1 mouse cellular context compared by ENCODE assay signal in the genomic region with DNA sequence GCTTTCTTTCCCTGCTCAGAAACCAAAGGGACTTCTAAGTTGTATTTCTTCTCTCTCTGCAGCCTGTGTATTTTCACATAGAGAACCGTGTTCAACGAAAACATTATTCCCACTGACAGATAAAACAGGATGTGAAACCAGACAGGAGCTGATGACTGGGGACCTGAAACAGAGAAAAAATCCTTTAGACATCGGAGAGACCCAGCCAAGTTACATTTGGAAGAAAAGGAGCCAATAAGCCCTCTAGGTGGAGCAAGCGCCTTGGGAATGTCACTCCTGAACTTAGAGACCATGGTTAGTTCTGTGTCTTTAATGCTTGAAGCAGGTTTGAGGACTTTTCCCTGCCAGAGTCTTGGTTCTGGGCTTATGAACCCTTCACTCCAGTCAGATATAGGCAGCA.
A peak's percentile ranks its signal among the peaks of the same experiment; 100 is the strongest.
TF ChIP-seq lines count a peak whose summit lies in the region.

No protein-coding gene starts in this region.

TF ChIP-seq in ES-E14, 5 proteins besides CTCF, POLR2A, EP300 and RAD21:
- TF ChIP-seq ZC3H11A (IDR thresholded peaks at IDR 0.05; ENCODE audit: borderline replicate concordance, low read depth, low read length) (peak; percentile 55; the same call in 1 of the 2 replicates), CHD2 (IDR thresholded peaks at IDR 0.05; ENCODE audit: low read depth, low read length) (no peak)
